Mouse (Mus musculus) R1 (cell line): Measurements from ENCODE around the gene Hpse.
A peak's percentile ranks its signal among the peaks of the same experiment; 100 is the strongest.

Experiments
- DNase-seq: peaks from one replicate; pipeline ENCODE4 v3.0.0-alpha.2; 2018; ENCODE audit warnings: low read depth, low spot score

Gene Hpse

GRCm38 (mm10) chr5:100697398-100697797 lies 22.1 kb downstream of the Hpse start:
- no peak for DNase-seq

DNA sequence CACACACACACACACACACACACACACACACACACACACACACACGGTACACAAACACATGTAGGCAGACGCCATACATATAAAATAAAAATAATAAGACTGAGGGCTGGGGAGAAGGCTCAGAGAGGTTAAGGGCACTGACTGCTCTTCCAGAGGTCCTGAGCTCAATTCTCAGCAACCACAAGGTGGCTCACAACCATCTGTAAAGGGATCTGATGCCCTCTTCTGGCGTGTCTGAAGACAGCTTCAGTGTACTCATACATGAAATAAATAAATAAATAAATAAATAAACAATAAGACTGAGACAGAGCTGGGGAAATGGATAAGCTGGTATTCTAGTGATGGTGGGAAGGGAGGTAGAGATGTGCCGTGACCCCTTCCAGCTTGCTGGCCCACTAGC lies 33.9 kb downstream of the Hpse start:
- DNase-seq, result peak; percentile 46

GRCm38 (mm10) chr5:100680542-100680933 lies 39.0 kb downstream of the Hpse start:
- no peak for DNase-seq

DNA sequence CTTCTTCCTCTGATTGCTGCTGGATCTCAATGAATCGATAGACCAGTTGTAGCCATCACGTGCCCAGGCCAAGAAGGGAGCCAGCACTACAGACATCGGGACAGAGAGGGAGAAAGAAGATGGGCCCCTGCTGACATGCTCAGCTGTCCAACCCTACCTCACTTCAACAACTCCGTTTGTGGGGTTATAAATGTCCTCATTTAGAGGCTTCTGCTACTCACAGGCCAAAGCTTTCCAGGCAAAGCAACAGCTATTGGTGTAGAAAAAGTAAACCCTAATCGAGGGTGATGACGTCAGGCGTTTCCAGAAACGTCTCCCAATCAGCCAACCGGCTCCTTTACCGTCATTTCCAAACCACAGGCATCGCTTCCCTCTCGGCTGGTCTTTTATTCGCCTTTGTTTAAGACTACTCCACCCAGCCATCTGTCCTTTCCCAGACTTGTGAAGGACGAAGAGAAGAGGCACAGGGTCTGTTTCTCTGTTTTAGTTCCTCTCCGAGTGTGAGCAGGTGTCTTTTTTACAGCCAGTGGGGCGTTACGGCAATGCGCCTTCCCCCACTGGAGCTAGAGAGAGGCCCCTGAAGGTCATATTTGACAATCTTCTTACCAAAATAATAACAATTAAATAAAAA lies 39.5 kb downstream of the Hpse start:
- DNase-seq, result peak; percentile 90

- DNase-seq, result peak; percentile 93
Observed at GRCm38 (mm10) chr5:100674711-100675376, 44.7 kb downstream of the Hpse start, which contains the start of gene Coq2. TSS of gene Coq2 (minus strand) at chr5:100675140.

DNA sequence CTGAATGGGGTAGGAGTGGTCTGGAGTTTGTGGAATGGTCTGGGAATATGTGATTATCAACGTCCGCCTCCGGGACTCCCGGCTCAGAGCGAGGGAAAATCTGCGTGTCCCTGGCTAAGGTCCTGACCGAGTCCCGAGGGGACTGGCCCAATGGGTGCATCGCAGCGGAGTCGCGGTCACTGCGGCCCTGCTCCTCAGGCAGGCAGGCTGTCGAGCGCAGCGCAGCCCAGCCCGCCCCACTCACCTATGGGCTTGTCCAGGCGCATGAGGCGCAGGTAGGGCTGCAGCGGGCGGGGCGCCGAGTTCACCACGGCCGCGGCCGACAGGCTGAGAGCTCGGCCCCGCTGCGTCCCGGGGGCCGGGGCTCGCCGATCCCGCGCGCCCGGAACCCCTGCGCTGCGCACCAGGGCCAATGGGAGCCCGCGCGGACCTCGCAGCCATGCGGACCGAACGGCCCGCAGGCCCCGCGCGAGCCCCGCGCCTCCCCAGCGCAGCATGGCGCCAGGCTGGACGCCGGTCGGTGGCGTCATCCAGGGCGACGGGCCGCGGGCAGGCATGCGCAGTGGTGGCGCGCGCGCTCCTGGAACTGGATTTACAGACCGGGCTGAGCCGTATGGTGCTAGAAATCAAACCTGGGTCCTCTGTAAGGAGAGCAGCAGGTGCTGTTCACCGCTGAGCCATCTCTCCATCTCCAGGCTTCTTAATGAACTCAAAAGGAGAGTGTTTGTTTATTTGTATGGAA lies 45.6 kb downstream of the Hpse start:
- peak; percentile 86 for DNase-seq

GRCm38 (mm10) chr5:100672403-100672802 lies 47.1 kb downstream of the Hpse start:
- DNase-seq, result no peak

- no peak for DNase-seq
Observed at GRCm38 (mm10) chr5:100671897-100672296, 47.6 kb downstream of the Hpse start.

DNA sequence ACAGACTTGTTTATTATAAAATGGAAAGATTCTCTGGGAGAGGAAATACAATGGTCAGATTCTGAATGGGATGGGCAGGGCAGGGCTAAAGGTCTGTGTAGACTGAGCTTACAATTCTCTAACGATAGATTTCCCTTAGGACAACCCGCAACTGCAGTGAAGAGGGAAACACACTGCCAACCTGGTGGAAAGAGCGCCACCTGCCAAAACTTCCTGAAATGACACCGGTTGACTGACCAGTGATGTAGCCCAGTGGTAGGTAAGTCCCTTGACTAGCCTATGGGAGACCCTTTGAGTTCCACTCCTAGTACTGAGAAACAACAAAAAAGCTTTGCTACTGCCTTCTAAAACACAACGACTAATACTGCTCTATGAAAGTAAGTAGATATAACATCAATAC lies 48.1 kb downstream of the Hpse start:
- peak; percentile 81 for DNase-seq

DNA sequence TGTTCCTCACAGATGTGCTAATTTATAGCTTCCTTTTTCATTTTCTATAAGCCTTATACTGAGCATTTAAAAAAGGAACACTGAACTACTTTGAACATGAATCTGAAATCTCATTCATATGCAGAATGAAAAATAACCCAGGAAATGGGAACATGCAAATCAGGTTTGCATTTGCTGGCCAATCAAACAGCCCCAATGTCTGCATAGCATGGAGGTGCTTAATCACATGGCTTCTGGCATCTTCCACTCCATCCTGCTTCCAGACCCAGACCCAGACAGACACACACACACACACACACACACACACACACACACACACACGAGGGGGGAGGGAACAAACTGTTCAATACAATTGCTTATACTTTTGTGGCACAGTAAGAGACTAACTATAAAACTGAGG lies 52.6 kb downstream of the Hpse start:
- no peak for DNase-seq

DNA sequence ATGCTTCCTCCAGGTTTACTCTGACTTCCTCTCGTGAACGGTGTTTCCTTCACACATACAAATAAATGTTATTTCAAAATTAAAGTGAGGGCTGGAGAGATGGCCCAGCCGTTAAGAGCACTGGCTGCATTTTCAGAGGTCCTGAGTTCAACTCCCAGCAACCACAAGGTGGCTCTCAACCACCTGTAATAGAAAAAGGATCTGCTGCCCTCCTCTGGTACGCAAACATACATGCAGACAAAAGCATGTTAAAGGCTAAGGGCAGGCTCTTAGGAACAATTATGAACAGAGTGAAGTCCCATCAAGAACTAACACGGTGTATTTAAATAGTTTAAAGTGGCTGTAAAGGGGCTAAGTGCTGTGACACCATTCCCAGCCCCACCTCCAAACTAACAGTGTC lies 55.7 kb downstream of the Hpse start:
- DNase-seq, result peak; percentile 78

DNA sequence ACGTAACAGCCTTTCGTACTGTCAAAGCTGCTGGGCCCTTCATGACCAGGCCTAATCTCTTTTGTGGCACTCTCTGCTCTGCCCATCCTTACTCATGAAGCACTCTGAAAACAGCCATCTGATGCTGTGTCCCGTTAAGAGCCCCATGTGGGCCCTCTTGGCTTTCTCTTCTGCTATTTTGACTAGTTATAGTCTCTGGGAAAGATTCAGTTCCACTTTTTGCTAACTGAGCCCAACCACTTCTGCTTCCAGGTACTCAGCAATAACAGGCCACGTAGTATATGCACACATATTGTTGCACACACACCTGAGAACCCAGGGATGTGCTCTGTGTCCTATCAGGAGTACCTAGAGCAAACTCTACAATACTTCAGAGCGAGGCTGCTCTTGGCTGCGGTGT lies 56.5 kb downstream of the Hpse start:
- no peak for DNase-seq

GRCm38 (mm10) chr5:100658460-100658859 lies 61.1 kb downstream of the Hpse start:
- peak; percentile 64 for DNase-seq

DNA sequence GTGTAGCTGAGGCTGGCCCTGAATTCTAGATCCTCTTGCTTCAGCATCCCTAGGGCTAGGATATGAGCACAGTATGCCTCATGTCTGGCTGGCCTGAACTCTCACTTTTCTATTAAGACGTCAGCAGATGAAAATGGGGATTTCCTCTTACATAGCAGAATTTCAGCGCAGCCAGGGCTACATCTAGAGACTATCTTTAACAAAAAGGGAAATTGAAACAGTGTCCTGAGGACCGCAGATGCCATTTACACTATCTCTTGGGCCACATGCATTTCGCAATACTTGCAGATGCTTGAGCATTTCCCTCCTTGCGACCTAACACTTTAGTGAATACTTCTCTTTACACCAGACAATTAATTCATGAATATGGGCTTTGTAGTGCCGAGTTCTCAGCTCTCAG lies 63.2 kb downstream of the Hpse start:
- no peak for DNase-seq

GRCm38 (mm10) chr5:100652327-100652726 lies 67.2 kb downstream of the Hpse start:
- DNase-seq, result no peak

GRCm38 (mm10) chr5:100651486-100651885 lies 68.0 kb downstream of the Hpse start:
- DNase-seq, result no peak

GRCm38 (mm10) chr5:100650969-100651368 lies 68.5 kb downstream of the Hpse start:
- DNase-seq, result no peak

DNA sequence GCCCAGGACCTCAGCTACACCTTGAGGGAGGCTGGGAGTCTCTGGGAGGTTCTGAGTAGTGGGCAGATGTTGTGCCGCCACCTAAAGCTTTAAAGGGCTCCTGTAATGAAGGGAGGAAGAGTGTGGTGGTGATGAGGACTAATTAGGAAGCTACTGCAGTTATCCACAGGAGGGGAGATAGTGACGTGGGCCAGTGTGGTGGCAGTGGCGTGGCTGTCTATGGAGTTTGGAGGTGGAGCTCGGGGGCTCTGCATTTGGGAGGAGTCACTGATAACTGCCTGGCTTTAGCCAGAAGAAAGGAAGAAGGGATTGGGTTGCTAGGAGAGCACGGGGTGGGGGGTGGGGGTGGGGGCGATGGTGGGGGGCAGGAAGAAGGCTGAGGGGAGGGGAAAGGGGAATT lies 71.0 kb downstream of the Hpse start:
- DNase-seq, result no peak

DNA sequence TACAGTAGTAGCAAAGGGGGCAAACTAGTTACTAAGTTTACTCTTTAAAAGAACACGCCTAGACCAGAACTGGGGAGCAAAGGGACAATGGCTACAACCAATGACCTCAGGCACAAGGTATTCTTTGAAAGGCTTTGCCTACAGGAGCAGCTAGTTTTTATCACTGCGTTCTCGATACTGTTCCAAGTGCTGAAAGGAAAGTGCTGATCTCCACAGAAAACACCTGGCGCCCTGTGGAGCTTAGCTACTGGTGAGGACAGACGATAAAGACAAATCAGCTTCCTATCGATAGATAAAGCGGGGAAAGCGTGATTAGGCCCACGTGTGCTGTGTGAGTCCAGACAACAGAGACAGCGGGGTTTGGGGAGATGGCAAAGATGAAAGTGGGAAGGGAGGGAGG lies 71.5 kb downstream of the Hpse start:
- peak; percentile 36 for DNase-seq

GRCm38 (mm10) chr5:100646558-100646957 lies 73.0 kb downstream of the Hpse start:
- DNase-seq, result no peak

DNA sequence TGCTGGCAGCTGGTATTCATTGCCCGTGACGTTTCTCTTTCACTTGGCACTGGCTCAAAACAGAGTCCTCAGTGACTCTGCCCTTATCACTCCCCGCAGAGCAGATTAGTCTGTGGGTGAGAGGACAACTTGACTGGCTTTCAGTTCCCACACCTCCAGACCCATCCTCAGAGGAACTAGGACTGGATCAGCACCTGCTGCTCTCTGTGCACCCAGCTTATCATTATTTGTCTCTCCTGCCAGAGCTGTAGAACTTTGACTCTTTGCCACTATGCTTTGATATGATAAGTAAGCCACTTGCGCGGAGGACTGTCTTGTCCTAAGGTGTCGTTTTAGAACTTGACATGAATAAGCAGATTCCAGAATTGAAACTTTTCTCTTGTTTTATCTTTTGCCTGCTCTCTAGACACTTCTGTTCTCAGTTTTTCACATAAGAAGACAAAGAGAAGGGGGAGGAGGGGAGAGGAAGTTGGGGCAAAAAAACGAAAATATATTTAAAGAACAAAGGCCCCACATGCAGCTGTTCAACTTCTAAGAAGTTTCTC lies 75.5 kb downstream of the Hpse start:
- DNase-seq, result no peak

- DNase-seq, result no peak
Observed at GRCm38 (mm10) chr5:100643253-100643990, 76.1 kb downstream of the Hpse start.
